Mouse (Mus musculus): ENCODE results near the gene Olfr1284. TPM values are rescaled to one million over a fixed set of nuclear protein-coding genes. Genes with fewer than 3 reads are reported as not detected.
"Not testable (repeated sequence)": the region's sequence is repeated elsewhere in the genome, so short reads cannot be mapped to it uniquely, and the experiment has no call there.

Gene Olfr1284
- not detected in 2 replicates for polyA plus RNA-seq (2015; fragmentation: Nextera tagmentation; extraction: Ambion mirVana)

GRCm38 (mm10) chr2:111375222-111375621 is at the start of gene Olfr1284:
TSS of gene Olfr1284 (plus strand) at chr2:111375522.
- H3K36me3 ChIP-seq: no peaks in the 10 kb centered on the region
- no peaks in the 10 kb centered on the region for H3K9me3 ChIP-seq
- H3K9ac ChIP-seq: no peak within 1 kb of the TSS
- ATAC-seq (ENCODE audit: insufficient number of reproducible peaks, low FRiP score, low TSS enrichment, low read depth): no peak
- H3K4me1 ChIP-seq: no peaks in the 10 kb centered on the region
- 74% methylated on average over 1 of the region's 1 CpGs for WGBS
- no peaks in the 10 kb centered on the region for H3K27me3 ChIP-seq
- no peak within 1 kb of the TSS for H3K4me3 ChIP-seq
- no peak within 1 kb of the TSS for H3K27ac ChIP-seq
- H3K4me2 ChIP-seq: no peak within 1 kb of the TSS

- no peak for ATAC-seq (ENCODE audit: insufficient number of reproducible peaks, low FRiP score, low TSS enrichment, low read depth)
- WGBS: 67% methylated on average over 2 of the region's 2 CpGs
- H3K27me3 ChIP-seq: no peaks in the 10 kb centered on the region
- no peak within 1 kb of the TSS for H3K9ac ChIP-seq
- no peaks in the 10 kb centered on the region for H3K4me1 ChIP-seq
- no peak within 1 kb of the TSS for H3K27ac ChIP-seq
- H3K4me3 ChIP-seq: no peak within 1 kb of the TSS
- no peaks in the 10 kb centered on the region for H3K9me3 ChIP-seq
- H3K4me2 ChIP-seq: no peak within 1 kb of the TSS
- H3K36me3 ChIP-seq: no peaks in the 10 kb centered on the region
Measured at GRCm38 (mm10) chr2:111326220-111326619, 49.1 kb upstream of the Olfr1284 start, which contains the start of gene Olfr1281. TSS of gene Olfr1281 (plus strand) at chr2:111326520.

- H3K27me3 ChIP-seq; H3K4me1 ChIP-seq; H3K9ac ChIP-seq; H3K27ac ChIP-seq; H3K4me3 ChIP-seq; ATAC-seq (ENCODE audit: insufficient number of reproducible peaks, low FRiP score, low TSS enrichment, low read depth); H3K4me2 ChIP-seq; H3K9me3 ChIP-seq; H3K36me3 ChIP-seq: not testable (repeated sequence)
- 87% methylated on average over 5 of the region's 5 CpGs for WGBS
Measured at GRCm38 (mm10) chr2:111333721-111334120, 41.6 kb upstream of the Olfr1284 start.

GRCm38 (mm10) chr2:111335976-111336375 is 39.3 kb upstream of the Olfr1284 start, which contains the start of gene Olfr1282:
TSS of gene Olfr1282 (minus strand) at chr2:111336076.
- no peak for ATAC-seq (ENCODE audit: insufficient number of reproducible peaks, low FRiP score, low TSS enrichment, low read depth)
- no peaks in the 10 kb centered on the region for H3K9me3 ChIP-seq
- H3K27me3 ChIP-seq: no peaks in the 10 kb centered on the region
- H3K9ac ChIP-seq: no peak within 1 kb of the TSS
- H3K4me1 ChIP-seq: no peaks in the 10 kb centered on the region
- H3K4me3 ChIP-seq: no peak within 1 kb of the TSS
- no peak within 1 kb of the TSS for H3K4me2 ChIP-seq
- no peaks in the 10 kb centered on the region for H3K36me3 ChIP-seq
- 63% methylated on average over 2 of the region's 2 CpGs for WGBS
- H3K27ac ChIP-seq: no peak within 1 kb of the TSS

- H3K27ac ChIP-seq: no peak within 1 kb of the TSS
- no peaks in the 10 kb centered on the region for H3K36me3 ChIP-seq
- H3K27me3 ChIP-seq: no peaks in the 10 kb centered on the region
- WGBS: 68% methylated on average over 2 of the region's 2 CpGs
- no peaks in the 10 kb centered on the region for H3K4me1 ChIP-seq
- H3K4me3 ChIP-seq: no peak within 1 kb of the TSS
- no peak within 1 kb of the TSS for H3K9ac ChIP-seq
- H3K4me2 ChIP-seq: no peak within 1 kb of the TSS
- no peaks in the 10 kb centered on the region for H3K9me3 ChIP-seq
- no peak for ATAC-seq (ENCODE audit: insufficient number of reproducible peaks, low FRiP score, low TSS enrichment, low read depth)
Measured at GRCm38 (mm10) chr2:111366490-111366889, 8.8 kb upstream of the Olfr1284 start, which contains the start of gene Olfr1283. TSS of gene Olfr1283 (plus strand) at chr2:111366790.

GRCm38 (mm10) chr2:111422931-111423330 is 47.6 kb downstream of the Olfr1284 start, which contains the start of gene Olfr1286:
TSS of gene Olfr1286 (minus strand) at chr2:111423115.
- H3K36me3 ChIP-seq: no peaks in the 10 kb centered on the region
- 59% methylated on average over 1 of the region's 1 CpGs for WGBS

More at GRCm38 (mm10) chr2:111422931-111423330, 47.6 kb downstream of the Olfr1284 start, which contains the start of gene Olfr1286:
- H3K27ac ChIP-seq: no peak within 1 kb of the TSS
- ATAC-seq (ENCODE audit: insufficient number of reproducible peaks, low FRiP score, low TSS enrichment, low read depth): no peak
- no peak within 1 kb of the TSS for H3K9ac ChIP-seq
- H3K4me2 ChIP-seq: no peak within 1 kb of the TSS
- H3K4me1 ChIP-seq: no peaks in the 10 kb centered on the region
- no peaks in the 10 kb centered on the region for H3K27me3 ChIP-seq
- H3K4me3 ChIP-seq: no peak within 1 kb of the TSS
- H3K9me3 ChIP-seq: no peaks in the 10 kb centered on the region

Other genes with a start within 250 kb of the Olfr1284 start
- not detected in 2 replicates for gene Gm15130, start 222.6 kb upstream of the Olfr1284 start, polyA plus RNA-seq (2015; fragmentation: Nextera tagmentation; extraction: Ambion mirVana)
- not detected in 2 replicates for gene 4930430A15Rik, start 145.9 kb upstream of the Olfr1284 start, polyA plus RNA-seq (2015; fragmentation: Nextera tagmentation; extraction: Ambion mirVana)
- not detected in 2 replicates for gene Olfr1275, start 140.2 kb upstream of the Olfr1284 start, polyA plus RNA-seq (2015; fragmentation: Nextera tagmentation; extraction: Ambion mirVana)
- not detected in 2 replicates for gene Olfr1276, start 121.0 kb upstream of the Olfr1284 start, polyA plus RNA-seq (2015; fragmentation: Nextera tagmentation; extraction: Ambion mirVana)
- gene Olfr1277, start 101.4 kb upstream of the Olfr1284 start, polyA plus RNA-seq (2015; fragmentation: Nextera tagmentation; extraction: Ambion mirVana): not detected in 2 replicates
- gene Olfr1278, start 85.4 kb upstream of the Olfr1284 start, polyA plus RNA-seq (2015; fragmentation: Nextera tagmentation; extraction: Ambion mirVana): not detected in 2 replicates
- not detected in 2 replicates for gene Olfr1279, start 74.9 kb upstream of the Olfr1284 start, polyA plus RNA-seq (2015; fragmentation: Nextera tagmentation; extraction: Ambion mirVana)
- gene Olfr1280, start 61.5 kb upstream of the Olfr1284 start, polyA plus RNA-seq (2015; fragmentation: Nextera tagmentation; extraction: Ambion mirVana): not detected in 2 replicates
- not detected in 2 replicates for gene Olfr1281, start 49.0 kb upstream of the Olfr1284 start, polyA plus RNA-seq (2015; fragmentation: Nextera tagmentation; extraction: Ambion mirVana)
- not detected in 2 replicates for gene Olfr1282, start 39.4 kb upstream of the Olfr1284 start, polyA plus RNA-seq (2015; fragmentation: Nextera tagmentation; extraction: Ambion mirVana)
- not detected in 2 replicates for gene Olfr1283, start 8.7 kb upstream of the Olfr1284 start, polyA plus RNA-seq (2015; fragmentation: Nextera tagmentation; extraction: Ambion mirVana)
- gene Olfr1286, start 47.6 kb downstream of the Olfr1284 start, polyA plus RNA-seq (2015; fragmentation: Nextera tagmentation; extraction: Ambion mirVana): not detected in 2 replicates
- gene Olfr1287, start 73.6 kb downstream of the Olfr1284 start, polyA plus RNA-seq (2015; fragmentation: Nextera tagmentation; extraction: Ambion mirVana): not detected in 2 replicates
- not detected in 2 replicates for gene Olfr1288, start 98.6 kb downstream of the Olfr1284 start, polyA plus RNA-seq (2015; fragmentation: Nextera tagmentation; extraction: Ambion mirVana)
- not detected in 2 replicates for gene Olfr1289, start 105.3 kb downstream of the Olfr1284 start, polyA plus RNA-seq (2015; fragmentation: Nextera tagmentation; extraction: Ambion mirVana)
- not detected in 2 replicates for gene Olfr1290, start 118.3 kb downstream of the Olfr1284 start, polyA plus RNA-seq (2015; fragmentation: Nextera tagmentation; extraction: Ambion mirVana)
- not detected in 2 replicates for gene Olfr1291-ps1, start 121.7 kb downstream of the Olfr1284 start, polyA plus RNA-seq (2015; fragmentation: Nextera tagmentation; extraction: Ambion mirVana)
- not detected in 2 replicates for gene Olfr1293-ps, start 149.7 kb downstream of the Olfr1284 start, polyA plus RNA-seq (2015; fragmentation: Nextera tagmentation; extraction: Ambion mirVana)
- gene Olfr1294, start 164.8 kb downstream of the Olfr1284 start, polyA plus RNA-seq (2015; fragmentation: Nextera tagmentation; extraction: Ambion mirVana): not detected in 2 replicates
- not detected in 2 replicates for gene Olfr1295, start 194.2 kb downstream of the Olfr1284 start, polyA plus RNA-seq (2015; fragmentation: Nextera tagmentation; extraction: Ambion mirVana)

Measured in limb, embryonic 15.5 days (tissue).